Mouse (Mus musculus) liver, embryonic 14.5 days (tissue): ENCODE measurements at regions not wholly inside any gene's neighbourhood (a gene's known extent, or its start where the extent isn't known, plus 50 kb on each side); places are given as distances from the start of the nearest gene placed in this dataset.

Experiments
- CTCF ChIP-seq: IDR thresholded peaks from 2 replicates; pipeline ENCODE4 v1.5.1; 2016; ENCODE audit warnings: antibody characterized with exemption, low read depth, control low read depth
- EP300 ChIP-seq: IDR thresholded peaks from 2 replicates; pipeline ENCODE4 v1.6.1; 2016; ENCODE audit warnings: antibody characterized with exemption, low read depth

DNA sequence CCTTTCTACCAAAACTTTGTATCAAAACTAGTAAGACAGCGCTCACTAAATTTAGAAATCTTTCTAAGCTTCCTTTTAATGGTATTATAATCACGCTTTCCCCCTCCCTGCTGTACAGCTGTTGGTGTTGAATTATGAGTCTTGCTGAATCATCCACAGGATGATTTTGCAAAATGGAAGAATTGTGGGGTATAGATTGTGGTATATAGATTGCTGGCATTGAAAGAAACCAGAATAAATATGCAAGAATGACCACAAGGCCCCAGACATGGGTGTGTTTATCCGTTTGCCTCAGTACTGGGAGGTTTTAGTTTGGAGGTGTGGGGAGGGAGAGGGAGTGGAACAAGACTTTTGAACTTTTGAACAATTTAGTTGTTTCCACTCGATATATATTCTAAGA, 176.1 kb upstream of the Cdkn2b start:
- TF ChIP-seq CTCF (no peak), EP300 (no peak)
